Mouse (Mus musculus): ENCODE measurements at regions not wholly inside any gene's neighbourhood (a gene's known extent, or its start where the extent isn't known, plus 50 kb on each side); places are given as distances from the start of the nearest gene placed in this dataset.
A peak's percentile ranks its signal among the peaks of the same experiment; 100 is the strongest.

- 14% methylated on average over 8 of the region's 8 CpGs for WGBS
- Histone ChIP-seq H3K9ac (replicated peaks; ENCODE audit: low read length) (0 out of 2 replicates have a peak overlapping the region, but pooled peaks have one; percentile 18), H3K4me2 (ENCODE audit: low read depth, low read length) (no peak overlapping the region), H3K27ac (replicated peaks; ENCODE audit: low read depth, low read length) (no peak overlapping the region), H3K9me3 (replicated peaks; ENCODE audit: control insufficient read depth, low read length) (no peaks in the 10 kb centered on the region), H3K36me3 (replicated peaks; ENCODE audit: control insufficient read depth, insufficient read depth, low read depth, low read length) (no peaks in the 10 kb centered on the region), H3K27me3 (ENCODE audit: control insufficient read depth, insufficient read depth, low read length) (no peaks in the 10 kb centered on the region), H3K4me3 (ENCODE audit: low read depth, low read length) (no peak overlapping the region), H3K4me1 (ENCODE audit: control insufficient read depth, insufficient read depth, low read length) (peaks cover 9% of the 10 kb centered on the region)
- peak; percentile 37; the same call in 1 of the 2 replicates for ATAC-seq (replicated peaks; ENCODE audit: insufficient number of reproducible peaks, low FRiP score, low TSS enrichment, low read depth)
- peak; percentile 73 for DNase-seq (ENCODE audit: low spot score)
Measured at GRCm38 (mm10) chr11:114467803-114468202, 200.5 kb upstream of the Rpl38 start.

- DNase-seq (ENCODE audit: low spot score) (no peak), ATAC-seq (replicated peaks; ENCODE audit: insufficient number of reproducible peaks, low FRiP score, low TSS enrichment, low read depth) (no peak)
- Histone ChIP-seq H3K9me3 (replicated peaks; ENCODE audit: control insufficient read depth, low read length) (no peaks in the 10 kb centered on the region), H3K9ac (replicated peaks; ENCODE audit: low read length) (no peak overlapping the region), H3K27me3 (ENCODE audit: control insufficient read depth, insufficient read depth, low read length) (no peaks in the 10 kb centered on the region), H3K4me2 (ENCODE audit: low read depth, low read length) (no peak overlapping the region), H3K27ac (replicated peaks; ENCODE audit: low read depth, low read length) (no peak overlapping the region), H3K4me3 (ENCODE audit: low read depth, low read length) (no peak overlapping the region), H3K4me1 (ENCODE audit: control insufficient read depth, insufficient read depth, low read length) (peaks cover 9% of the 10 kb centered on the region), H3K36me3 (replicated peaks; ENCODE audit: control insufficient read depth, insufficient read depth, low read depth, low read length) (no peaks in the 10 kb centered on the region)
- WGBS, result 58% methylated on average over 5 of the region's 5 CpGs
Measured at GRCm38 (mm10) chr11:114465486-114465885, 202.8 kb upstream of the Rpl38 start.

GRCm38 (mm10) chr11:114462755-114463374 is 205.5 kb upstream of the Rpl38 start:
- H3K27ac ChIP-seq (replicated peaks; ENCODE audit: low read depth, low read length), result no peak overlapping the region
- H3K27me3 ChIP-seq (ENCODE audit: control insufficient read depth, insufficient read depth, low read length), result no peaks in the 10 kb centered on the region
- no peak overlapping the region for H3K4me2 ChIP-seq (ENCODE audit: low read depth, low read length)
- no peak overlapping the region for H3K9ac ChIP-seq (replicated peaks; ENCODE audit: low read length)
- H3K9me3 ChIP-seq (replicated peaks; ENCODE audit: control insufficient read depth, low read length), result no peaks in the 10 kb centered on the region
- no peaks in the 10 kb centered on the region for H3K36me3 ChIP-seq (replicated peaks; ENCODE audit: control insufficient read depth, insufficient read depth, low read depth, low read length)
- 26% methylated on average over 6 of the region's 6 CpGs for WGBS
- no peak overlapping the region for H3K4me3 ChIP-seq (ENCODE audit: low read depth, low read length)
- peaks cover 6% of the 10 kb centered on the region; the same call in 1 of the 2 replicates for H3K4me1 ChIP-seq (ENCODE audit: control insufficient read depth, insufficient read depth, low read length)
- DNase-seq (ENCODE audit: low spot score) (peak; percentile 47), ATAC-seq (replicated peaks; ENCODE audit: insufficient number of reproducible peaks, low FRiP score, low TSS enrichment, low read depth) (0 out of 2 replicates have a peak, but pooled peaks have one; percentile 29)

DNA sequence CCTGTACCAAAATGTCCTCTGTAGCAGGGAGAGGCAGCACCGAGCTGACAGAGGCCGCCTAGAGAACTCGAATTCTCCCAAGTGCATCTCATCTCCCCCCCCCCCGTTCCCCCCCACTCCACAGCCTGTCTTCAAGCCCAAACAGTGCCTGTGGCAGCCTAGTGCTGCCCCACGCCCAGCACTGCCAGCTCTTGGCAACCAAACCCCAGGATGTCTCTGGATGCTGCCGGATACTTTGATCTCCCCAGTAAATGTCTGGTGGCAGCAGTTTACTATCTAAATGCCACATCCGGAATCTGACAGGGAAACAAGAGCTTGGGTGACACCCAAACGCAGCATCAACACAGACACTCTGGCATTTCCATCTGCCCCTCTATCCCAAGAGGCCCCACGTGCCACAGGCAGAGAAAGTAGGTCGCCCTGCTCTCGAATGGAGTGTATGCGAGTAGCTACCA is 213.4 kb upstream of the Rpl38 start:
- Histone ChIP-seq H3K27ac (replicated peaks; ENCODE audit: low read depth, low read length) (no peak overlapping the region), H3K4me2 (ENCODE audit: low read depth, low read length) (no peak overlapping the region), H3K36me3 (replicated peaks; ENCODE audit: control insufficient read depth, insufficient read depth, low read depth, low read length) (no peaks in the 10 kb centered on the region), H3K4me3 (ENCODE audit: low read depth, low read length) (no peak overlapping the region), H3K4me1 (ENCODE audit: control insufficient read depth, insufficient read depth, low read length) (no peaks in the 10 kb centered on the region), H3K9ac (replicated peaks; ENCODE audit: low read length) (no peak overlapping the region), H3K27me3 (ENCODE audit: control insufficient read depth, insufficient read depth, low read length) (no peaks in the 10 kb centered on the region), H3K9me3 (replicated peaks; ENCODE audit: control insufficient read depth, low read length) (no peaks in the 10 kb centered on the region)
- WGBS, result 70% methylated on average over 12 of the region's 12 CpGs
- ATAC-seq (replicated peaks; ENCODE audit: insufficient number of reproducible peaks, low FRiP score, low TSS enrichment, low read depth), result no peak
- DNase-seq (ENCODE audit: low spot score), result no peak

DNA sequence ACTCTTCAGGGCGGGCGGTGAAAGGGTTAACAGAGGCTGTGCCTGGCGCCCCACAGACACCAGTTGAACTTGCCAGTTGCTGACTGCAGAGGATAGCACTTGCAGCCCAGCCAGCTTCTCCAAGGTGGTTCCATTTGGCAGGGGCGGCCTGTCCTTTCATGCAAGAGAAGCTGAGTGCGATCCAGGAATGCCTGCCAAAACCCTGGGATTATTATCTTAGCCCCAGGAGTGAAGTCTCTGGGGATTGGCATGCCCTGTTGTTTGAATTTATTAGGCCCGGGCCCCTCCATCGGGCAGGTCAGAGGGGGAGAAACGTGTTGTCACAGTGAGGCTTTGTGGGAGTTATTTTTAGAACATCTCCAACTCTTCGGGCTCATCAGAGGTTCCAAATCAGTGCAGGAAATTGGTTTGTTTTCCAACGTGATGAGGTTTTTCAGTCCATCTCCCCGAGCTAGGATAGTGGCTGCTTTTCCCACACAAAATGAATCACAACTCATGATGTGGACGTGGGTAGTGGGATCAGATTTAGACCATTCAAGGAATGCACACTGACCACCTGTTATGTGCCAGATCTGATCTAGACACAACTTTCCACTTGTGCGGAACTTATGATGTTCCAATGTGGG is 219.4 kb upstream of the Rpl38 start:
- ATAC-seq (replicated peaks; ENCODE audit: insufficient number of reproducible peaks, low FRiP score, low TSS enrichment, low read depth), result no peak
- Histone ChIP-seq H3K27me3 (ENCODE audit: control insufficient read depth, insufficient read depth, low read length) (no peaks in the 10 kb centered on the region), H3K9me3 (replicated peaks; ENCODE audit: control insufficient read depth, low read length) (no peaks in the 10 kb centered on the region), H3K4me3 (ENCODE audit: low read depth, low read length) (no peak overlapping the region), H3K4me2 (ENCODE audit: low read depth, low read length) (no peak overlapping the region), H3K9ac (replicated peaks; ENCODE audit: low read length) (no peak overlapping the region), H3K4me1 (ENCODE audit: control insufficient read depth, insufficient read depth, low read length) (peaks cover 3% of the 10 kb centered on the region), H3K27ac (replicated peaks; ENCODE audit: low read depth, low read length) (no peak overlapping the region), H3K36me3 (replicated peaks; ENCODE audit: control insufficient read depth, insufficient read depth, low read depth, low read length) (no peaks in the 10 kb centered on the region)
- DNase-seq (ENCODE audit: low spot score), result no peak
- WGBS, result 35% methylated on average over 13 of the region's 13 CpGs

DNA sequence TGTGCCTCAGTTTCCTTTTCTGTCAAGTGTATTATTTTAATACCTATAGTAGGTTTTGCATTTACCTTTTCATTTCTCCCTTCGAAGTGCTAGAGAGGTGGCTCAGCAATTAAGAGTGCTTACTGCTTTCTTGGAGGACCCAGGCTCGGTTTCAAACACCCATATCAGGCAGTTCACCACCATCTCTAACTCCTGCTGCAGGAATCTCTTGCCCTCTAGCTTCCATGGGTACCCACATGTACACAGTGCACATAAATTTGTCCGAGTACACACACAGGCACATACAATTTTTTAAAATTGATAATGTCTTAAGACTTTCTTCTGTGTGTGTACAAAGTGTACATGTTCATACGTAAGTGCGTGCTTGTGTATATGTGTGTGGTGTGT is 220.9 kb upstream of the Rpl38 start:
- Histone ChIP-seq H3K36me3 (replicated peaks; ENCODE audit: control insufficient read depth, insufficient read depth, low read depth, low read length) (no peaks in the 10 kb centered on the region), H3K4me1 (ENCODE audit: control insufficient read depth, insufficient read depth, low read length) (peaks cover 3% of the 10 kb centered on the region), H3K4me3 (ENCODE audit: low read depth, low read length) (no peak overlapping the region), H3K27me3 (ENCODE audit: control insufficient read depth, insufficient read depth, low read length) (no peaks in the 10 kb centered on the region), H3K9ac (replicated peaks; ENCODE audit: low read length) (no peak overlapping the region), H3K4me2 (ENCODE audit: low read depth, low read length) (no peak overlapping the region; the same call in 1 of the 2 replicates), H3K27ac (replicated peaks; ENCODE audit: low read depth, low read length) (no peak overlapping the region), H3K9me3 (replicated peaks; ENCODE audit: control insufficient read depth, low read length) (no peaks in the 10 kb centered on the region)
- ATAC-seq (replicated peaks; ENCODE audit: insufficient number of reproducible peaks, low FRiP score, low TSS enrichment, low read depth), result no peak
- DNase-seq (ENCODE audit: low spot score), result no peak
- WGBS, result 87% methylated on average over 5 of the region's 5 CpGs

DNA sequence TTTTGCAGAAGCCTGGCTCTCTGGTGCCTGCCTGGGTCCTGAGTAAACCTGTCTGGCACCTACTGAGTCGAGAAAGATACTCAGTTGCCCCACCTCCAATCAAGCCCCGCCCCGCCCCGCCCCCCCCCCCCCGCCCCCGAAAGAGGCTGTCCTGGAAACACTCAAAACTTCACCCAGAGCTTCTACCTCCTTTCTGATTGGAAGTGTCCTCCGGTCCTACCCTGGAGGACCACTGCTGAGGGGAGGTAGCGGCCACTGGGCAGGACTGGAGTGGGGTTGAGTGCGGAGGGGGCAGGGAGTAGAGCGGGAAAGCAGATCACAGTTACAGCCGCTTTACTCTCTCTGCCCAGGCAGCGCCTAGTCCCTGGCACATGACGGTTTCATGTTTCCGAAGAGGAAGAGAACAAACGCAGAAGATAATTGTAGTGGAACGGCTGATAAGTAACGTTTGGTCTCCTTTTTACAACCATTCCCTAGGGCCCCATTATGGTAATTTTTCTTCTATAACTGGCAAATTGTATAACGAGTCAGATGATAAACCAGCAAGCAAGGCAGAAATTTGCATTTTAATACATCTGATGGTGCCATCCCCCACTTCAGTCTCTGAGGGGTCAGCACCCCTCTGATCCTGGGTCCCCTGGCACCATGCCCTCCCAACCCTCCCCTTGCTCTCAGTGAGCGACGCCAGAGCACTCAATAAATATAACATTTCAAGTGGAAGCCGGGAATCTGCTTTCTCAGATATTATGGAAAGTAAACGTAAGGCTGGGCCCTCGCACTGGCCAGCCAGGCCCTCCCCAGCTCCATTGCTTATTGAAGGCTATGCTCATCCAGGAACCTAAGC is 221.5 kb upstream of the Rpl38 start:
- Histone ChIP-seq H3K9me3 (replicated peaks; ENCODE audit: control insufficient read depth, low read length) (no peaks in the 10 kb centered on the region), H3K9ac (replicated peaks; ENCODE audit: low read length) (no peak overlapping the region), H3K27ac (replicated peaks; ENCODE audit: low read depth, low read length) (no peak overlapping the region), H3K4me2 (ENCODE audit: low read depth, low read length) (peak overlapping the region; percentile 42), H3K4me1 (ENCODE audit: control insufficient read depth, insufficient read depth, low read length) (peaks cover 3% of the 10 kb centered on the region), H3K27me3 (ENCODE audit: control insufficient read depth, insufficient read depth, low read length) (no peaks in the 10 kb centered on the region), H3K36me3 (replicated peaks; ENCODE audit: control insufficient read depth, insufficient read depth, low read depth, low read length) (no peaks in the 10 kb centered on the region), H3K4me3 (ENCODE audit: low read depth, low read length) (peak overlapping the region; percentile 11; the same call in 1 of the 2 replicates)
- WGBS, result 8% methylated on average over 20 of the region's 23 CpGs
- peak; percentile 85 for ATAC-seq (replicated peaks; ENCODE audit: insufficient number of reproducible peaks, low FRiP score, low TSS enrichment, low read depth)
- DNase-seq (ENCODE audit: low spot score), result peak; percentile 61
